Mouse (Mus musculus): ENCODE results near the gene Exosc9.
"Not testable (repeated sequence)": the region's sequence is repeated elsewhere in the genome, so short reads cannot be mapped to it uniquely, and the experiment has no call there.

Gene Exosc9

GRCm38 (mm10) chr3:36559606-36560005 is 7.2 kb downstream of the Exosc9 start:
- no peak for DNase-seq

- no peak for DNase-seq
Measured at GRCm38 (mm10) chr3:36563666-36564065, 11.3 kb downstream of the Exosc9 start.

- no peak for DNase-seq
Measured at GRCm38 (mm10) chr3:36569836-36570235, 17.4 kb downstream of the Exosc9 start.

GRCm38 (mm10) chr3:36571361-36571826 is 19.0 kb downstream of the Exosc9 start:
- no peak for DNase-seq

- DNase-seq = peak; percentile 99
Measured at GRCm38 (mm10) chr3:36571827-36572378, 19.5 kb downstream of the Exosc9 start, which contains the start of gene Ccna2. TSS of gene Ccna2 (minus strand) at chr3:36572150.

GRCm38 (mm10) chr3:36598811-36599210 is 46.4 kb downstream of the Exosc9 start:
- DNase-seq = no peak

GRCm38 (mm10) chr3:36599773-36600172 is 47.4 kb downstream of the Exosc9 start:
- DNase-seq = not testable (repeated sequence)

- DNase-seq = no peak
Measured at GRCm38 (mm10) chr3:36605894-36606783, 53.7 kb downstream of the Exosc9 start.

- no peak for DNase-seq
Measured at GRCm38 (mm10) chr3:36612687-36613086, 60.3 kb downstream of the Exosc9 start.

GRCm38 (mm10) chr3:36613202-36613907 is 60.9 kb downstream of the Exosc9 start, which contains the start of gene Bbs7:
TSS of gene Bbs7 (minus strand) at chr3:36613477.
- peak; percentile 93 for DNase-seq

GRCm38 (mm10) chr3:36613908-36614255 is 61.5 kb downstream of the Exosc9 start:
- peak; percentile 42 for DNase-seq

Data from cerebellum, adult 11-12 months (tissue).